Mouse (Mus musculus) olfactory bulb, adult 2 months (tissue): ENCODE data around the gene Syna. TPM values are rescaled to one million over a fixed set of nuclear protein-coding genes. Genes with fewer than 3 reads are reported as not detected.

Source experiments
- H3K27ac ChIP-seq: fragments of 200-500 bp; 2 replicates; pipeline ENCODE4 v1.5.1; 2012; ENCODE audit warnings: low read depth, low read length; ENCODE audit not compliant: insufficient read depth
- H3K4me1 ChIP-seq: fragments of 200-500 bp; 2 replicates; pipeline ENCODE4 v1.6.1; 2012; ENCODE audit warnings: low read length; ENCODE audit not compliant: control insufficient read depth, insufficient read depth
- H3K4me3 ChIP-seq: fragments of 200-500 bp; 2 replicates; pipeline ENCODE4 v1.5.1; 2012; ENCODE audit warnings: mild to moderate bottlenecking, low read depth, low read length, moderate library complexity; ENCODE audit not compliant: insufficient read depth
- CTCF ChIP-seq: fragments of 200-500 bp; IDR thresholded peaks from 2 replicates; pipeline ENCODE4 v1.5.1; 2012; ENCODE audit warnings: low read depth, mild to moderate bottlenecking, low read length, moderate library complexity; ENCODE audit not compliant: insufficient read depth
- POLR2A ChIP-seq: fragments of 200-500 bp; IDR thresholded peaks from 2 replicates; pipeline ENCODE4 v1.6.1; 2012; ENCODE audit warnings: mild to moderate bottlenecking, low read depth, low read length, moderate library complexity; ENCODE audit not compliant: insufficient read depth
- whole genome bisulfite sequencing: fragments of 180-500 bp; shearing (Covaris S2); methylation state at CpG from one replicate; pipeline ENCODE4 v1.1.7; 2018; 5-methylcytosine and 5-hydroxymethylcytosine counted together
- polyA plus RNA-seq: library from polyadenylated mRNA; stranded (reverse); fragments of >200 nt; gene quantifications from 2 replicates; pipeline ENCODE4 v1.2.4, GENCODE M21; 2012; ENCODE audit warnings: low replicate concordance; ENCODE audit not compliant: missing spikeins, insufficient read depth, insufficient read length

Gene Syna
- polyA plus RNA-seq, 1 experiment = not detected

DNA sequence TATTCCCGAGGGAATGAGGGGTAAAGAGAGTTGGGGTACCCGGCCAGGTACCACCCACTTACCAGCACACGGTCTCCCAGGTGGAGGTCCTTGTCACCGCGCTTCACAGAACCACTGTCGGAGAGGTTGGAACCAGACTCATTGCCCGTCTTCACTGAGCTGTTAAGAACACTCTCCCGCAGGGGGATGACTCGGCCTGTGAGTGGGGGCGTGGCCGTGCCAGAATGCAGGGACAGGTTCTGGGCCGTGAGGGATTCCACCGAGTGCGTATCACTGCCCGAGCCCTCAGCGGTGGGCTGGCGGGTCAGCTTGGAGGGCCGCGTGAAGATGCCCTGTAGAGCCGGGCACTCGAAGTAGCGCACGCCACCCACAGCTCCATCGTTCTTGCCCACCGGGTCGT is 37.4 kb downstream of the Syna start:
- H3K4me1 ChIP-seq = peaks cover 13% of the 10 kb centered on the region; the same call in 1 of the 2 replicates
- TF ChIP-seq POLR2A (no peak), CTCF (no peak)
- no peak overlapping the region for H3K27ac ChIP-seq
- 81% methylated on average over 26 of the region's 26 CpGs for WGBS
- no peak overlapping the region for H3K4me3 ChIP-seq

DNA sequence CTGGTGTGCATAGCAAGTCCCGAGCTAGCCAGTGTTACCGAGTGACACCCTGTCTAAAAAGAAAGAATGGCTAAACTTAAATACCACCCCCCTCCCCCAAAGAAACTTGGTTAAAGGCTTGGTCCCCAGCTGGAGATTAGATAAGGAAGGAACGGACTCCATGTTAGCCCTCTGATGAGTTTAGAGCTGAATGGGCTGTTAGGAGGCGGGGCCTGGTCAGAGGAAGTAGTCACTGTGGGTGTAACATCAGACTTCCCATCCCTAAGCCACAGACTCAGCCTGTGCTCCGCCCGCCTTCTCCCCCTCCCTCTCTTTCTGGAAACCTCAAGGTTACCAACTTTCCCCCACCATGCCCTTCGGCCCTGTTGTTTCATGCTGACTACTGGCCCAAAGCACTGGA is 38.2 kb downstream of the Syna start:
- H3K4me1 ChIP-seq = peaks cover 10% of the 10 kb centered on the region; the same call in 1 of the 2 replicates
- TF ChIP-seq POLR2A = no peak
- no peak overlapping the region for H3K4me3 ChIP-seq
- H3K27ac ChIP-seq = no peak overlapping the region
- WGBS = 90% methylated on average over 7 of the region's 7 CpGs

DNA sequence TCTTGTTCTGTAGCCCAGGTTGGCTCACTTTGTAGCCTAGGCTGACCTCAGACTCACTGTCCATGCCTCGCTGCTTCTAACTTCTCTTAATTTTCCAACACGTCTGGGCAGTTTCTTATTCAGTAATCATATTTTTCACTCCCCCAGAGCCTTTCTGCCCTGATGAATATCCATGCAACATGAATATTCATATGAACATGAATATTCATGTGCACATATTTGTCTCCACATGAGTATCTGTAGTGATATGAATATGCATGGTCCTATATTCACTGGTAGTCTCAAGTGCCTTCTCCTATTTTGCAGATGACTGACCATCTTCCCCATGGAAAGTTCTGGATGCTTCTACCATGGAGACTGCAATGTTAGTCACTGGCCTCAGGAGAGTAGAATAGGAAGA is 38.8 kb downstream of the Syna start:
- no peak overlapping the region for H3K27ac ChIP-seq
- peaks cover 10% of the 10 kb centered on the region; the same call in 1 of the 2 replicates for H3K4me1 ChIP-seq
- TF ChIP-seq CTCF (no peak), POLR2A (no peak)
- WGBS = 73% methylated on average over 2 of the region's 2 CpGs
- no peak overlapping the region for H3K4me3 ChIP-seq

DNA sequence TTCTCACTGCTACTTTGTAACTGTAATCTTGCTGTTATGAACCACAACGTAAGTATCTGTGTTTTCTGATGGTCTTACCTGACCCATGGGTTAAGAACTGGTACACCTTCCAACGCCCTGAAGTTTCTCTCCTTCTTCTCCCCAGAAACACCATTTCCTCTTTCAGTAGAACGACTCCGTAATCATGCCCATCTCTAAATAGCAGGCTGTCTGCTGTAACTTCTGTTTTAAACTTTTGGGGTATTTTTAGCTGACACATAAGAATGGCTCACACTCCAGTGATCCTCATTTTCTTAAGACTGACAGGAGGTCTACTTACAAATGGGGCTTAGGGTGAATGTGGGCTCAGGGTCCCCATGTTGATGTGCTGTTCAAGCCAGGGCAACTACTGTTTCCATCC is 39.9 kb downstream of the Syna start:
- no peak overlapping the region for H3K4me3 ChIP-seq
- no peak overlapping the region for H3K27ac ChIP-seq
- TF ChIP-seq POLR2A (no peak), CTCF (no peak)
- H3K4me1 ChIP-seq = peaks cover 14% of the 10 kb centered on the region; the same call in 1 of the 2 replicates
- whole genome bisulfite sequencing = 58% methylated on average over 4 of the region's 4 CpGs

DNA sequence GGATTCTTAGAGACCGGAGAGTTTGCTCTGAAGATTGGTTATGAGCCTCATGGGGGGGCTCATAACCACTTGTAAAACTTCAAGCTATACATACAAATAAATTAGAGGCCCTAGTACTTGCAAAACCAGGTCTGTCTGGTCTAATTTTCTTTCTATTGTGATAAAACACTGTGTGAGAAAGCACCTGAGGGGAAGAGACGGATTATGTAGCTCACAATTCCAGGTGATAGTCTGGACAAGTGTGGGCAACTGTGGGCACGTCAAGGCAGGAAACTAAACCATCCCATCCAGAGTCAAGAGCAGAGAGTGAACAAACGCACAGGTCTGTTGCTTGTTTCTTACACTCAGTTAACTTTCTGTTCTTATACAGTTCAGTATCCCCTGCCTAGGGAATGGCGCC is 40.5 kb downstream of the Syna start:
- H3K4me1 ChIP-seq = peaks cover 14% of the 10 kb centered on the region; the same call in 1 of the 2 replicates
- 95% methylated on average over 5 of the region's 5 CpGs for WGBS
- H3K27ac ChIP-seq = no peak overlapping the region
- H3K4me3 ChIP-seq = no peak overlapping the region
- no peak for TF ChIP-seq POLR2A
- TF ChIP-seq CTCF = no peak

DNA sequence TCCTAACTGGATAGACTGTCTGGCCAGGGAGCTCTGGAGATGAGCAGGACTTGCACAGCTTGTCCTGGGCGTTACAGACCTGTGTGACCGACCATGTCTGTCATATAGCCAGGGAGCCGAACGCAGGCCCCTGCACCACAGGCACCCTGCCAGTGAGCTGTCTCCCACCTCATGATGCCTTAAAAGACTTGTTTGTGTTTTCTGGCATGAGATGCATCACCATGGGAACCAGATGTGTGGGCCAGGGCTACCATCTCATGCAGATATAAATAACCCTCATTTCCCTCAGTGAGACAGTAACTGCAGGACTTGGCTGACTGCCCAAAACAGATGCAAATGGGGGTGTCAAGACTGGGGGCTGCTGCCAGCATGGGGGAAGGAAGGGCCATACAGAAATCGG is 47.9 kb downstream of the Syna start:
- Histone ChIP-seq H3K4me1 (peaks cover 46% of the 10 kb centered on the region), H3K27ac (peak overlapping the region; percentile 95), H3K4me3 (no peak overlapping the region)
- 13% methylated on average over 5 of the region's 5 CpGs for WGBS
- TF ChIP-seq POLR2A = no peak
- no peak for TF ChIP-seq CTCF

DNA sequence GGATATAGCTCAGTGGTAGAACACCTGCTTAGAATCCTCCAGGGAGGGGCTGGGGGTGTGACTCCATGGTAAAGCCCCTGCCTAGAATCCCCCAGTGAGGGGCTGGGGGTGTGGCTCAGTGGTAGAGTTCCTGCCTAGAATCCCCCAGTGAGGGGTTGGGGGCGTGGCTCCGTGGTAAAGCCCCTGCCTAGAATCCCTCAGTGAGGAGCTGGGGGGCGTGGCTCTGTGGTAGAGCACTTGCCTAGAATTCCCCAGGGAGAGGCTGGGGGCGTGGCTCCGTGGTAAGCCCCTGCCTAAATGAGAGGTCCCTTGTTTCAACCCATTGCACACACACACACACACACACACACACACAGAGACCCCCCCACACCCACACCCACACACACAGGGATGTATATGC is 49.7 kb downstream of the Syna start:
- peaks cover 49% of the 10 kb centered on the region for H3K4me1 ChIP-seq
- TF ChIP-seq CTCF (no peak), POLR2A (no peak)
- WGBS = 92% methylated on average over 5 of the region's 5 CpGs
- H3K4me3 ChIP-seq = no peak overlapping the region
- H3K27ac ChIP-seq = peak overlapping the region; percentile 19

DNA sequence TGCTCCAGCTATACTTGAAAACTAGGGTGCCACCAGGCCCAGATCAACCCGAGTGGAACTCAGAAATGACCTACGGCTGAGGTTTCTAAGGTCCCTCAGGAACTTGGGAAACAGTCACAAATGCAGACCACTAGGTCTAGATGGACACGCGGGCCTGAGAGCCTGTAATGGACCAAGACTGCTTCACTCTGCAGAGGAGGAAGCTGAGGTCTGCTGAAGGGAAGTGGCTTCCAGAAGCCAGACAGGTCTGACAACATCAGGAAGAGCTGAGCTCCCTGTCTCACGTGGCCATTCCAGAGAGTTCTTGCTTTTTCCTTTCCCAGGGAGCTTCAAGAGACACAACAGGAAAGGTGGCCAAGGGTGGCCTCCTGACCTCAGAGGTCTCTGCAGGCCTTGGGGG is 51.0 kb downstream of the Syna start:
- TF ChIP-seq POLR2A = no peak
- Histone ChIP-seq H3K4me3 (no peak overlapping the region), H3K27ac (no peak overlapping the region; the same call in 1 of the 2 replicates), H3K4me1 (peaks cover 51% of the 10 kb centered on the region)
- 82% methylated on average over 5 of the region's 5 CpGs for WGBS

Other genes with a start within 250 kb of the Syna start
- 380 TPM in 1 of 2 replicates, not detected in the other for gene Gtf2i, start 245.4 kb downstream of the Syna start, polyA plus RNA-seq
- not detected in 2 replicates for gene Gtf2ird1, start 103.5 kb downstream of the Syna start, polyA plus RNA-seq
- not detected in 2 replicates for gene Clip2, start 7.7 kb downstream of the Syna start, polyA plus RNA-seq
- gene Rfc2, start 21.2 kb upstream of the Syna start, polyA plus RNA-seq = not detected in 2 replicates
- gene Lat2, start 54.9 kb upstream of the Syna start, polyA plus RNA-seq = not detected in 2 replicates
- gene Eif4h, start 79.3 kb upstream of the Syna start, polyA plus RNA-seq = 112 TPM in 1 of 2 replicates, not detected in the other
- not detected in 2 replicates for gene Limk1, start 128.4 kb upstream of the Syna start, polyA plus RNA-seq
- gene Eln, start 187.2 kb upstream of the Syna start, polyA plus RNA-seq = not detected in 2 replicates